Mouse (Mus musculus) liver, postnatal 0 days (tissue): Measurements from ENCODE around the gene Hvcn1.

ENCODE experiments used
- CTCF ChIP-seq: sonication (generic); IDR thresholded peaks from 2 replicates; pipeline ENCODE4 v1.5.1; 2016; ENCODE audit warnings: antibody characterized with exemption, low read depth
- EP300 ChIP-seq: IDR thresholded peaks from 2 replicates; pipeline ENCODE4 v1.6.1; 2016; ENCODE audit warnings: antibody characterized with exemption, low read depth, mild to moderate bottlenecking

GRCm38 (mm10) chr5:122237200-122237599, 30.6 kb downstream of the Hvcn1 start:
- no peak for TF ChIP-seq CTCF
- TF ChIP-seq EP300, result no peak
